In genomic region chr7:96899036-96899569, GRCm38 (mm10) we compare ENCODE assay signal across 10 mouse cellular contexts. TPM values are rescaled to one million over a fixed set of nuclear protein-coding genes. Genes with fewer than 3 reads are reported as not detected.
DNase-seq lines count a peak whose midpoint lies in the region; ATAC-seq lines count a peak whose summit lies in the region.
"Had no signal": no experiment of that assay in that cellular context is flagged by ENCODE, and none has a peak within 500 bp of the region (broad histone marks: within the 10 kb centered on the region; RNA-seq: fewer than 3 reads in every experiment).

No protein-coding gene starts in this region.

- peaks cover 34% of the 10 kb centered on the region for H3K4me1 ChIP-seq in heart, embryonic 10.5 days
- peaks cover 2% of the 10 kb centered on the region; the same call in 1 of the 2 replicates for H3K4me1 ChIP-seq in liver, embryonic 16.5 days (ENCODE audit: control insufficient read depth, low read depth, low read length)
- peaks cover 14% of the 10 kb centered on the region for H3K4me1 ChIP-seq in hindbrain, embryonic 14.5 days (replicated peaks; ENCODE audit: control insufficient read depth, insufficient read depth, low read length)

- H3K9me3 ChIP-seq in heart, embryonic 10.5 days: no peaks in the 10 kb centered on the region
- H3K9me3 ChIP-seq in liver, embryonic 16.5 days (replicated peaks; ENCODE audit: control insufficient read depth, low read length): no peaks in the 10 kb centered on the region
- H3K9me3 ChIP-seq in hindbrain, embryonic 14.5 days (ENCODE audit: control insufficient read depth, low read length): no peaks in the 10 kb centered on the region

- intact Hi-C loops in heart, postnatal 14 days (cut with DNase I): no loop called here

- ATAC-seq in liver, embryonic 16.5 days (ENCODE audit: low read depth): peak; percentile 30; the same call in 1 of the 2 replicates
- ATAC-seq in hindbrain, embryonic 14.5 days (ENCODE audit: low FRiP score): no peak

- no peak overlapping the region for H3K4me3 ChIP-seq in heart, embryonic 10.5 days
- H3K4me3 ChIP-seq in liver, embryonic 16.5 days (ENCODE audit: low read depth, low read length): no peak overlapping the region
- no peak overlapping the region for H3K4me3 ChIP-seq in hindbrain, embryonic 14.5 days (replicated peaks; ENCODE audit: low read length)

- DNase-seq in heart, embryonic 10.5 days (ENCODE audit: low spot score): no peak
- no peak for DNase-seq in heart, postnatal 14 days
- DNase-seq in liver: no peak
- no peak for DNase-seq in hindbrain, embryonic 14.5 days (ENCODE audit: low spot score)
- peak; percentile 61 to 62 for DNase-seq in right cerebral cortex, adult 2 months (ENCODE audit: low spot score in 2 of 2)
- no peak for DNase-seq in cerebellum, postnatal 14 days
- no peak for DNase-seq in adrenal gland, adult 2 months
- DNase-seq: cerebellum, postnatal 25 days; lung, postnatal 10 days had no signal

- WGBS in heart, embryonic 10.5 days: 50% methylated on average over 10 of the region's 10 CpGs
- WGBS in liver, embryonic 16.5 days (ENCODE audit: insufficient replicate concordance): 50% methylated on average over 10 of the region's 10 CpGs
- WGBS in hindbrain, embryonic 14.5 days: 28% methylated on average over 10 of the region's 10 CpGs

- H3K27ac ChIP-seq in heart, embryonic 10.5 days: peak overlapping the region; percentile 49; the same call in 1 of the 2 replicates
- H3K27ac ChIP-seq in liver, embryonic 16.5 days (ENCODE audit: low read length): no peak overlapping the region
- H3K27ac ChIP-seq in hindbrain, embryonic 14.5 days: peak overlapping the region; percentile 28; the same call in 1 of the 2 replicates

- H3K9ac ChIP-seq in liver, embryonic 16.5 days (ENCODE audit: low read depth, low read length): no peak overlapping the region
- H3K9ac ChIP-seq in hindbrain, embryonic 14.5 days: no peak overlapping the region

- no peak overlapping the region for H3K4me2 ChIP-seq in liver, embryonic 16.5 days (ENCODE audit: low read depth, low read length)
- no peak overlapping the region for H3K4me2 ChIP-seq in hindbrain, embryonic 14.5 days (replicated peaks)

- peaks cover 25% of the 10 kb centered on the region for H3K36me3 ChIP-seq in heart, embryonic 10.5 days
- no peaks in the 10 kb centered on the region for H3K36me3 ChIP-seq in liver, embryonic 16.5 days (ENCODE audit: control insufficient read depth, insufficient read depth)
- peaks cover 24% of the 10 kb centered on the region for H3K36me3 ChIP-seq in hindbrain, embryonic 14.5 days (replicated peaks; ENCODE audit: control insufficient read depth, insufficient read depth)

- H3K27me3 ChIP-seq in heart, embryonic 10.5 days (ENCODE audit: insufficient read depth, poor library complexity, severe bottlenecking): 0 out of 2 replicates have a peak, but pooled peaks cover 3% of the 10 kb centered on the region
- H3K27me3 ChIP-seq in liver, embryonic 16.5 days (ENCODE audit: control insufficient read depth, insufficient read depth, low read depth, low read length): no peaks in the 10 kb centered on the region
- H3K27me3 ChIP-seq in hindbrain, embryonic 14.5 days (ENCODE audit: control insufficient read depth, insufficient read depth, low read length): no peaks in the 10 kb centered on the region

RNA-seq across cellular contexts. Expression of gene Nars2, which starts 52.2 kb away (rescaled TPM):
- 22.1 and 22.5 TPM in 2 replicates for polyA plus RNA-seq in heart, embryonic 10.5 days (2016; fragmentation: Nextera tagmentation; extraction: Ambion mirVana)
- total RNA-seq in heart, postnatal 14 days (2021): 10 to 100 TPM; 17.7 to 19.0 TPM
- polyA plus RNA-seq in liver, embryonic 16.5 days (2015; fragmentation: Nextera tagmentation; extraction: Ambion mirVana): 14.0 and 14.4 TPM in 2 replicates
- polyA plus RNA-seq in hindbrain, embryonic 14.5 days (2014; fragmentation: Nextera tagmentation; extraction: Ambion mirVana): 19.1 and 19.4 TPM in 2 replicates
- 10 to 100 TPM; 12.3 to 22.4 TPM for total RNA-seq in adrenal gland, adult 2 months (2021)
- polyA plus RNA-seq in adrenal gland, adult 2 months (2012; rRNA removed): 2.5 and 3.1 TPM in 2 replicates

Comparison
In these comparisons a context has a peak if more than half of its experiments do, and no peak if none do; other contexts are left out.
1. DNase-seq: peak in right cerebral cortex, adult 2 months (2 of 2); none in heart, embryonic 10.5 days (single experiment), heart, postnatal 14 days (0 of 2), liver (single experiment), hindbrain, embryonic 14.5 days (single experiment), cerebellum, postnatal 14 days (0 of 2) and adrenal gland, adult 2 months (single experiment).